Mouse (Mus musculus) olfactory bulb, adult 2 months (tissue): Measurements from ENCODE around the gene Pltp.

Experiments used
- CTCF ChIP-seq: fragments of 200-500 bp; IDR thresholded peaks from 2 replicates; pipeline ENCODE4 v1.5.1; 2012; ENCODE audit warnings: low read depth, mild to moderate bottlenecking, low read length, moderate library complexity; ENCODE audit not compliant: insufficient read depth
- POLR2A ChIP-seq: fragments of 200-500 bp; IDR thresholded peaks from 2 replicates; pipeline ENCODE4 v1.6.1; 2012; ENCODE audit warnings: mild to moderate bottlenecking, low read depth, low read length, moderate library complexity; ENCODE audit not compliant: insufficient read depth

DNA sequence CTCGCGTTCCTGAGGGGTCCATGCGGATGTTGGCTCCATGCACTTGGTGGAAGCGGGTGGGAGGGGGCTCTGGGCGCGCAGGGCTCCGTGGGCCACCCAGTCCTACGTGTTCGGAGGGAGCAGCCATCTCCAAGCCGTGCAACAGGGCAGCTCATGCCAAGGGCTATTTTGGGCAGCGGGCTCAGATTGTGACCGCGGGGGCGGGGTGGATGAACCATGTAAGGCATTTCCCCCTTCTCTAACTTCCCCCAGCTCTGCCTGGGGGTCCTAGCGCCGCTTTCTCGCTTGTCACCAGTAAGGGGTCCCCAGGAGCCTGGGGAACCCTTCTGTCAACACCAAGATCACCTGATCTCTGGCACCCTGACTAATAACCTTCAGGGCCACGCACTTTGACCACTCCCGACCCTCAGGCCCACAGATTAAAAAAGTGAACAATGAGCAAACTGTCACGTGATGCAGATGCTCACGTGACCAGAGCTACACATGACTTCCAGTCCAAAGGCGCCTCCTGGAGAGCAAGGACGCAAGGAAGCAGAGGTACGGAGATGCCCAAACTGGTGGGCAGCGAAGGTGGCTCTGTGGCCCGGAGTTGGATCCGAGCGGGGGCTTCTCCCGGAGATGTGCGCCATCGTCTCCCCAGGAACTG, 24.1 kb downstream of the Pltp start, which contains the start of gene Neurl2:
- TF ChIP-seq CTCF = no peak
- TF ChIP-seq POLR2A = peak; percentile 52; the same call in 1 of the 2 replicates
